Mouse (Mus musculus): Measurements from ENCODE around the gene Gm20838. TPM values are rescaled to one million over a fixed set of nuclear protein-coding genes. Genes with fewer than 3 reads are reported as not detected.
"Not testable (repeated sequence)": the region's sequence is repeated elsewhere in the genome, so short reads cannot be mapped to it uniquely, and the experiment has no call there.

Gm20838 gene
- not detected in 2 replicates for polyA plus RNA-seq (2014; fragmentation: Nextera tagmentation; extraction: Ambion mirVana)

DNA sequence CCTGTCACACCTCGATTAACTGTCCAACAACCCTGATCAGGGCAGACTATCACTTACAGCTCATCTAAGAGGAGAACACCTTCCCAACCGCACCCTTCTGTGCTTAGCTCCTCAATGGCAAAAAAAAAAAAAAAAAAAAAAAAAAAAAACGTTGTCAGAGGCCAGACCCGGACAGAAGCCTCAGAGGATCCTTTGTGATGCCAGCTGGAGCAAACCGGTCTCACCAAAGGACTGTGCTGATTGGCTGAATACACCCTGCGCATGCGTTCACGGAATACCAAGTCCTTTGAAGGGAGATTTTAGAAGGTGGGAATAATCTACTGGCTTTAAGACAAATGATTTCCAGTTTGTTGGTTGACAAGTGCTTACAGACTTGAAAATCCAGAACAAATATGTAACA is at the start of gene Gm20838:
Gene Gm20838, minus strand, starts transcription at position 101 of the 400 bp plus-strand sequence.
- not testable (repeated sequence) for DNase-seq (ENCODE audit: low spot score); H3K36me3 ChIP-seq (ENCODE audit: control insufficient read depth, insufficient read depth, low read length); H3K4me1 ChIP-seq (replicated peaks; ENCODE audit: control insufficient read depth, insufficient read depth, low read length); H3K27me3 ChIP-seq (ENCODE audit: control insufficient read depth, insufficient read depth, low read length); H3K4me2 ChIP-seq (ENCODE audit: low read depth, low read length, severe bottlenecking); H3K4me3 ChIP-seq (ENCODE audit: low read depth, low read length); H3K9me3 ChIP-seq (ENCODE audit: control insufficient read depth, low read length); ATAC-seq (replicated peaks; ENCODE audit: low FRiP score); H3K9ac ChIP-seq (ENCODE audit: low read length); H3K27ac ChIP-seq (ENCODE audit: low read depth, low read length)
- no CpG with 5 or more reads among the region's 8 CpGs for WGBS

All from forebrain, embryonic 11.5 days (tissue).